Mouse (Mus musculus): Measurements from ENCODE around the gene Slc8a1. TPM values are rescaled to one million over a fixed set of nuclear protein-coding genes. Genes with fewer than 3 reads are reported as not detected.

Gene Slc8a1
- total RNA-seq, 1 experiment, result 0.71 TPM

GRCm38 (mm10) chr17:81427245-81427644 lies 310.9 kb downstream of the Slc8a1 start:
- Histone ChIP-seq H3K27ac (ENCODE audit: insufficient read depth, low read depth, low read length, poor library complexity, severe bottlenecking) (no peak overlapping the region), H3K36me3 (ENCODE audit: control insufficient read depth, insufficient read depth, low read length, poor library complexity, severe bottlenecking) (no peaks in the 10 kb centered on the region), H3K9me3 (ENCODE audit: control insufficient read depth, insufficient read depth, low read depth, low read length) (no peaks in the 10 kb centered on the region), H3K4me3 (ENCODE audit: insufficient read depth in 1 of 2, low read depth in 1 of 2, low read length in 2 of 2, poor library complexity in 1 of 2, severe bottlenecking in 1 of 2) (no peak overlapping the region), H3K9ac (ENCODE audit: insufficient read depth, low read depth, low read length, poor library complexity, severe bottlenecking) (no peak overlapping the region), H3K4me1 (ENCODE audit: control insufficient read depth in 2 of 2, insufficient read depth in 2 of 2, low read length in 2 of 2, poor library complexity in 1 of 2) (no peaks in the 10 kb centered on the region)
- DNase-seq (ENCODE audit: low read depth, low spot score), result no peak
- in situ Hi-C loops (cut with MboI; ENCODE audit: low sequenced_read_pairs in 2 of 2, unreplicated experiment in 2 of 2), result no loop called here
- TF ChIP-seq MAFK (IDR thresholded peaks at IDR 0.05; ENCODE audit: insufficient read depth, low read depth, low read length), result no peak
- TF ChIP-seq ZNF384 (IDR thresholded peaks at IDR 0.05; ENCODE audit: low read depth, low read length), result no peak
- no peak for TF ChIP-seq ZC3H11A (IDR thresholded peaks at IDR 0.05; ENCODE audit: borderline replicate concordance, low read depth, low read length)
- TF ChIP-seq CHD2 (IDR thresholded peaks at IDR 0.05; ENCODE audit: low read depth, low read length), result no peak
- no peak for TF ChIP-seq HCFC1 (IDR thresholded peaks at IDR 0.05; ENCODE audit: borderline replicate concordance, insufficient read depth, low read length)

GRCm38 (mm10) chr17:81424256-81424912 lies 313.8 kb downstream of the Slc8a1 start:
- no peaks in the 10 kb centered on the region for H3K9me3 ChIP-seq (ENCODE audit: control insufficient read depth, insufficient read depth, low read depth, low read length)
- TF ChIP-seq CHD2 (IDR thresholded peaks at IDR 0.05; ENCODE audit: low read depth, low read length) (no peak), ZNF384 (IDR thresholded peaks at IDR 0.05; ENCODE audit: low read depth, low read length) (no peak), HCFC1 (IDR thresholded peaks at IDR 0.05; ENCODE audit: borderline replicate concordance, insufficient read depth, low read length) (no peak), MAFK (IDR thresholded peaks at IDR 0.05; ENCODE audit: insufficient read depth, low read depth, low read length) (no peak), ZC3H11A (IDR thresholded peaks at IDR 0.05; ENCODE audit: borderline replicate concordance, low read depth, low read length) (no peak)
- no peak overlapping the region for H3K4me3 ChIP-seq (ENCODE audit: insufficient read depth in 1 of 2, low read depth in 1 of 2, low read length in 2 of 2, poor library complexity in 1 of 2, severe bottlenecking in 1 of 2)
- no peaks in the 10 kb centered on the region for H3K4me1 ChIP-seq (ENCODE audit: control insufficient read depth in 2 of 2, insufficient read depth in 2 of 2, low read length in 2 of 2, poor library complexity in 1 of 2)
- H3K9ac ChIP-seq (ENCODE audit: insufficient read depth, low read depth, low read length, poor library complexity, severe bottlenecking), result no peak overlapping the region
- no peaks in the 10 kb centered on the region for H3K36me3 ChIP-seq (ENCODE audit: control insufficient read depth, insufficient read depth, low read length, poor library complexity, severe bottlenecking)
- DNase-seq (ENCODE audit: low read depth, low spot score), result no peak
- in situ Hi-C loops (cut with MboI; ENCODE audit: low sequenced_read_pairs in 2 of 2, unreplicated experiment in 2 of 2), result no loop called here
- H3K27ac ChIP-seq (ENCODE audit: insufficient read depth, low read depth, low read length, poor library complexity, severe bottlenecking), result no peak overlapping the region

GRCm38 (mm10) chr17:81419802-81420459 lies 318.2 kb downstream of the Slc8a1 start:
- Histone ChIP-seq H3K36me3 (ENCODE audit: control insufficient read depth, insufficient read depth, low read length, poor library complexity, severe bottlenecking) (no peaks in the 10 kb centered on the region), H3K4me3 (ENCODE audit: insufficient read depth in 1 of 2, low read depth in 1 of 2, low read length in 2 of 2, poor library complexity in 1 of 2, severe bottlenecking in 1 of 2) (no peak overlapping the region), H3K9me3 (ENCODE audit: control insufficient read depth, insufficient read depth, low read depth, low read length) (no peaks in the 10 kb centered on the region), H3K9ac (ENCODE audit: insufficient read depth, low read depth, low read length, poor library complexity, severe bottlenecking) (no peak overlapping the region), H3K4me1 (ENCODE audit: control insufficient read depth in 2 of 2, insufficient read depth in 2 of 2, low read length in 2 of 2, poor library complexity in 1 of 2) (no peaks in the 10 kb centered on the region), H3K27ac (ENCODE audit: insufficient read depth, low read depth, low read length, poor library complexity, severe bottlenecking) (no peak overlapping the region)
- DNase-seq (ENCODE audit: low read depth, low spot score), result no peak
- TF ChIP-seq CHD2 (IDR thresholded peaks at IDR 0.05; ENCODE audit: low read depth, low read length) (no peak), HCFC1 (IDR thresholded peaks at IDR 0.05; ENCODE audit: borderline replicate concordance, insufficient read depth, low read length) (no peak), MAFK (IDR thresholded peaks at IDR 0.05; ENCODE audit: insufficient read depth, low read depth, low read length) (no peak), ZNF384 (IDR thresholded peaks at IDR 0.05; ENCODE audit: low read depth, low read length) (no peak), ZC3H11A (IDR thresholded peaks at IDR 0.05; ENCODE audit: borderline replicate concordance, low read depth, low read length) (no peak)
- in situ Hi-C loops (cut with MboI; ENCODE audit: low sequenced_read_pairs in 2 of 2, unreplicated experiment in 2 of 2), result no loop called here

- no peaks in the 10 kb centered on the region for H3K4me1 ChIP-seq (ENCODE audit: control insufficient read depth in 2 of 2, insufficient read depth in 2 of 2, low read length in 2 of 2, poor library complexity in 1 of 2)
- no peaks in the 10 kb centered on the region for H3K36me3 ChIP-seq (ENCODE audit: control insufficient read depth, insufficient read depth, low read length, poor library complexity, severe bottlenecking)
- no peaks in the 10 kb centered on the region for H3K9me3 ChIP-seq (ENCODE audit: control insufficient read depth, insufficient read depth, low read depth, low read length)
- no peak overlapping the region for H3K4me3 ChIP-seq (ENCODE audit: insufficient read depth in 1 of 2, low read depth in 1 of 2, low read length in 2 of 2, poor library complexity in 1 of 2, severe bottlenecking in 1 of 2)
- in situ Hi-C loops (cut with MboI; ENCODE audit: low sequenced_read_pairs in 2 of 2, unreplicated experiment in 2 of 2), result no loop called here
- no peak for DNase-seq (ENCODE audit: low read depth, low spot score)
- no peak overlapping the region for H3K27ac ChIP-seq (ENCODE audit: insufficient read depth, low read depth, low read length, poor library complexity, severe bottlenecking)
- TF ChIP-seq CHD2 (IDR thresholded peaks at IDR 0.05; ENCODE audit: low read depth, low read length) (no peak), ZNF384 (IDR thresholded peaks at IDR 0.05; ENCODE audit: low read depth, low read length) (no peak), MAFK (IDR thresholded peaks at IDR 0.05; ENCODE audit: insufficient read depth, low read depth, low read length) (no peak), HCFC1 (IDR thresholded peaks at IDR 0.05; ENCODE audit: borderline replicate concordance, insufficient read depth, low read length) (no peak), ZC3H11A (IDR thresholded peaks at IDR 0.05; ENCODE audit: borderline replicate concordance, low read depth, low read length) (no peak)
- H3K9ac ChIP-seq (ENCODE audit: insufficient read depth, low read depth, low read length, poor library complexity, severe bottlenecking), result no peak overlapping the region
Measured at GRCm38 (mm10) chr17:81416361-81417114, 321.6 kb downstream of the Slc8a1 start.

Measured in ES-E14 (cell line).